Mouse (Mus musculus) B cell, adult (primary cell): ENCODE measurements around the gene Thbs4. TPM values are rescaled to one million over a fixed set of nuclear protein-coding genes. Genes with fewer than 3 reads are reported as not detected.

Source experiments
- total RNA-seq: library from RNA; stranded (reverse); gene quantifications from 4 replicates; pipeline ENCODE4 v1.2.4, GENCODE M21; 2023; ENCODE audit not compliant: inconsistent age

Gene Thbs4
- total RNA-seq: not detected in 4 replicates

DNA sequence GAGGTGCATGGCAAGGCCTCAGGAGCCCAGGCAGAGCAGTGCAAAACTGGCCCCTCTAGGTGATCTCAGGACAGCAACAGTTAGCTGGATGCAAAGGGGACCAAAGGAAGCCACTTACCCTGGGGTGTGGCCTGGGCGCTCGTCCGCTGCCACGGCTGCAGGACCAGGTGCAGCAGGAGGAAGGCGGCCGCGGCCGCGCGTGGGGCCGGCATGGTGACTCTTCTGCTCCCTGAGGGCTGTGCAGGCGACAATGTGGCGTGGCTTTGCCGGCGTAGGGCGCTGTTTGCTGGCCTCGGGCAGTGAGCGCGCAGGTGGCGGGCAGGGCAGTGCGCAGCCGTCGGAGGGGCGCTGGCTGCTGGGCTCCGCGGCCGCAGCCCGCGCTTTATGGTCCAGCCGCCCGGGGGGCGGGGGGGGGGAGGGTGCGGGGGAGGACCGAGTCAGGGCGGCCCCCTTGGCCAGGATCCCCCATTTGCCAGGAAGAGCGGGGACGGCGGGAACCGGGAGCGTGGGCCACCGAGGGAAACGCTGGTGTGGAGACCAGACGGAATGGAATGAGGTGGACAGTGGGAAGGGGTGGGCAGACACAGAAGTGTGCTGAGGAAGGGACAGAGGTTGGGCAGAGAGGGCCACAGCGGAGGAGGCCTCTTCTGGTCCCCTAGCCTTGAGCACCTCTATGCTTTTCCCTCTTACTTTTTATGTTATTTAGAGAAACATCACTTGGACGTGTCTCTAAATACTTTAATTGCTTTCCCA, at the start of gene Thbs4:
Gene Thbs4, minus strand, starts transcription at position 357 of the 753 bp plus-strand sequence.

Other genes with a start within 250 kb of the Thbs4 start
- not detected in 4 replicates for gene Spz1, start 218.6 kb downstream of the Thbs4 start, total RNA-seq
- gene Serinc5, start 183.7 kb downstream of the Thbs4 start, total RNA-seq: 31.0 to 50.6 TPM (median 45.5 TPM) in 4 replicates
- gene Mtx3, start 49.9 kb upstream of the Thbs4 start, total RNA-seq: 15.1 to 17.9 TPM (median 16.3 TPM) in 4 replicates